ENCODE assay signal across 8 mouse cellular contexts in genomic region chr6:139589291-139589690, GRCm38 (mm10). TPM values are rescaled to one million over a fixed set of nuclear protein-coding genes. Genes with fewer than 3 reads are reported as not detected.
DNase-seq lines count a peak whose midpoint lies in the region; ATAC-seq and TF ChIP-seq lines count a peak whose summit lies in the region.

No protein-coding gene starts in this region.

- no peaks in the 10 kb centered on the region for H3K4me1 ChIP-seq in embryonic facial prominence, embryonic 14.5 days (ENCODE audit: control insufficient read depth, insufficient read depth, low read length)
- H3K4me1 ChIP-seq in heart, embryonic 16.5 days (ENCODE audit: control insufficient read depth, insufficient read depth, low read length) = no peaks in the 10 kb centered on the region
- H3K4me1 ChIP-seq in lung, postnatal 0 days (ENCODE audit: insufficient read depth, low read depth, low read length) = no peaks in the 10 kb centered on the region

- peak; percentile 87 for DNase-seq in ES-CJ7 (ENCODE audit: low read depth, low spot score)
- peak; percentile 41 to 73 for DNase-seq in adrenal gland, postnatal 36 days
- peak; percentile 92 for DNase-seq in embryonic facial prominence, embryonic 14.5 days (ENCODE audit: low spot score)
- DNase-seq in kidney, postnatal 4 days = peak; percentile 68 to 79
- peak; percentile 90 for DNase-seq in lung, postnatal 0 days (ENCODE audit: low spot score)
- DNase-seq in retina, postnatal 1 day = peak; percentile 92
- no peak for DNase-seq in spleen, adult 18-20 months

- no peak for TF ChIP-seq EP300 in lung, postnatal 0 days (IDR thresholded peaks at IDR 0.05)

- H3K36me3 ChIP-seq in embryonic facial prominence, embryonic 14.5 days (ENCODE audit: control insufficient read depth, insufficient read depth, low read length) = no peaks in the 10 kb centered on the region
- no peaks in the 10 kb centered on the region for H3K36me3 ChIP-seq in heart, embryonic 16.5 days (ENCODE audit: control insufficient read depth, insufficient read depth)
- no peaks in the 10 kb centered on the region for H3K36me3 ChIP-seq in lung, postnatal 0 days (ENCODE audit: insufficient read depth, low read length)

- no peaks in the 10 kb centered on the region; the same call in 1 of the 2 replicates for H3K27me3 ChIP-seq in embryonic facial prominence, embryonic 14.5 days (replicated peaks; ENCODE audit: control insufficient read depth, insufficient read depth, low read length)
- H3K27me3 ChIP-seq in heart, embryonic 16.5 days (ENCODE audit: control insufficient read depth, insufficient read depth, low read length) = no peaks in the 10 kb centered on the region
- no peaks in the 10 kb centered on the region for H3K27me3 ChIP-seq in lung, postnatal 0 days (replicated peaks; ENCODE audit: insufficient read depth, low read length)

- 6% methylated on average over 12 of the region's 12 CpGs for WGBS in embryonic facial prominence, embryonic 14.5 days
- 11% methylated on average over 12 of the region's 12 CpGs for WGBS in heart, embryonic 16.5 days
- 9% methylated on average over 12 of the region's 12 CpGs for WGBS in lung, postnatal 0 days

- H3K9me3 ChIP-seq in embryonic facial prominence, embryonic 14.5 days (ENCODE audit: control insufficient read depth, low read length) = no peaks in the 10 kb centered on the region
- no peaks in the 10 kb centered on the region for H3K9me3 ChIP-seq in heart, embryonic 16.5 days (replicated peaks; ENCODE audit: control insufficient read depth, low read length)
- H3K9me3 ChIP-seq in lung, postnatal 0 days (ENCODE audit: low read length) = no peaks in the 10 kb centered on the region

- no peak for ATAC-seq in embryonic facial prominence, embryonic 14.5 days (ENCODE audit: low read depth)
- no peak for ATAC-seq in heart, embryonic 16.5 days (replicated peaks; ENCODE audit: extremely low read depth, insufficient read depth, low FRiP score)
- no peak for ATAC-seq in lung, postnatal 0 days

- H3K27ac ChIP-seq in embryonic facial prominence, embryonic 14.5 days (replicated peaks; ENCODE audit: low read depth, low read length) = no peak overlapping the region
- H3K27ac ChIP-seq in heart, embryonic 16.5 days (ENCODE audit: low read length) = no peak overlapping the region
- no peak overlapping the region for H3K27ac ChIP-seq in lung, postnatal 0 days (ENCODE audit: low read length)

- peak overlapping the region; percentile 38 for H3K4me2 ChIP-seq in embryonic facial prominence, embryonic 14.5 days (ENCODE audit: low read depth, low read length)
- H3K4me2 ChIP-seq in heart, embryonic 16.5 days (ENCODE audit: low read depth, low read length) = peak overlapping the region; percentile 26; the same call in 1 of the 2 replicates
- peak overlapping the region; percentile 29; the same call in 1 of the 2 replicates for H3K4me2 ChIP-seq in lung, postnatal 0 days (replicated peaks; ENCODE audit: low read depth, low read length)

- no peak overlapping the region for H3K9ac ChIP-seq in embryonic facial prominence, embryonic 14.5 days (ENCODE audit: low read depth, low read length)
- H3K9ac ChIP-seq in heart, embryonic 16.5 days (ENCODE audit: low read length) = no peak overlapping the region
- H3K9ac ChIP-seq in lung, postnatal 0 days (replicated peaks; ENCODE audit: low read depth) = no peak overlapping the region

- peak overlapping the region; percentile 1; the same call in 1 of the 2 replicates for H3K4me3 ChIP-seq in embryonic facial prominence, embryonic 14.5 days (ENCODE audit: low read depth, low read length)
- no peak overlapping the region for H3K4me3 ChIP-seq in heart, embryonic 16.5 days (ENCODE audit: low read length)
- no peak overlapping the region for H3K4me3 ChIP-seq in lung, postnatal 0 days (ENCODE audit: low read depth, low read length)

- peak; percentile 84 for TF ChIP-seq CTCF in lung, postnatal 0 days (IDR thresholded peaks at IDR 0.05)

RNA-seq across cellular contexts. Expression of gene Pik3c2g, which starts 2.3 kb away (rescaled TPM):
- total RNA-seq in adrenal gland, postnatal 36 days (2021) = 100 to 1,000 TPM in 1 of 2 experiments, under 1 TPM in 1; 0.23 to 116 TPM
- 0.83 and 0.89 TPM in 2 replicates for polyA plus RNA-seq in embryonic facial prominence, embryonic 14.5 days (2014; fragmentation: Nextera tagmentation; extraction: Ambion mirVana)
- polyA plus RNA-seq in heart, embryonic 16.5 days (2015; fragmentation: Nextera tagmentation; extraction: Ambion mirVana) = 0.36 TPM in 1 of 2 replicates, not detected in the other
- polyA plus RNA-seq in lung, postnatal 0 days (2015; fragmentation: Nextera tagmentation; extraction: Ambion mirVana) = 2.5 and 3.0 TPM in 2 replicates

Comparison
In these comparisons a context has a peak if more than half of its experiments do, and no peak if none do; other contexts are left out.
1. DNase-seq: peak in ES-CJ7 (single experiment), adrenal gland, postnatal 36 days (2 of 2), embryonic facial prominence, embryonic 14.5 days (single experiment), kidney, postnatal 4 days (2 of 2), lung, postnatal 0 days (single experiment) and retina, postnatal 1 day (single experiment); none in spleen, adult 18-20 months (0 of 2).
2. Peak in every context shown above with its lines, with median percentiles within 50 percentile points of each other: H3K4me2 ChIP-seq.